Mouse (Mus musculus): ENCODE results near the gene Tspan17. TPM values are rescaled to one million over a fixed set of nuclear protein-coding genes. Genes with fewer than 3 reads are reported as not detected.

The Tspan17 gene
- polyA plus RNA-seq, 1 experiment from 2014 or later, result 12.0 TPM

DNA sequence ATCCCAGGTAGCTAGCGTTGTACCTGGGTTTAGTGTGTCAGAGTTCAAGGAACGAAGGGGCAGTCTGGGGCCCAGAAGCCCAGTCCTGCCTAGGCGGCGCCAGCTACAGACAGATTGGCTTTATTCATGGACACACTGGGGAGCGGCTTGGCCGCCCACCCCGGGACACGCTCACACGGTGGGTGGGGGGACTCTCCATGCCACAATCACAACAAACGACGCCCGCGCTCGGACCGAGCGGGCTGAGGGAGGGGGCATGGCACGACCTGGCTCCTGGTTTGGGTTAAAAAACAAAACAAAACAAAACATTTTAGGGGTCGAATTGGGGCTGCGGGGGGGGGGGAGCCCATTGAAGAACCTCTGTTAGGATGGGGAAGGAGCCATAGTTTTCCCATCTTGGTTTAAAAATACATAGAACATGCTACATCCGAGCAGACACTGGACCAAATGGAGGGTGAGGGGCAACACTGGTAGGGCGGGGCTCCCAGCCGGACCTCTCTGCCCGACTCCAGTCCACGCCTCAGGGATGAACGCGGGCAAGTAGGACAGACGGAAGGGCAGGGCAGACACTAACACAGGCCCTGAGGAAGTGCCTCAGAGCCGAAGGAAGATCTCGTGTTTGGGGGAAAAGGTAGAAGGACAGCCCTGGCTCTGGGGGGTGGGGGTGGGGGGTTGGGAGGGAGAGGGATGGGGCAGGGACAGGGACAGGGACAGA, 30.3 kb upstream of the Tspan17 start:
- Histone ChIP-seq H3K36me3 (ENCODE audit: control insufficient read depth, insufficient read depth, low read length) (no peaks in the 10 kb centered on the region), H3K9ac (ENCODE audit: low read depth, low read length) (peak overlapping the region; percentile 52), H3K4me1 (replicated peaks; ENCODE audit: control insufficient read depth, insufficient read depth, low read length) (peaks cover 6% of the 10 kb centered on the region; the same call in 1 of the 2 replicates), H3K4me2 (replicated peaks; ENCODE audit: low read depth, low read length) (peak overlapping the region; percentile 68), H3K4me3 (ENCODE audit: low read depth, low read length) (peak overlapping the region; percentile 37), H3K9me3 (ENCODE audit: control insufficient read depth, low read length) (no peaks in the 10 kb centered on the region), H3K27me3 (ENCODE audit: control insufficient read depth, insufficient read depth, low read length) (peaks cover 11% of the 10 kb centered on the region), H3K27ac (ENCODE audit: low read depth, low read length) (peak overlapping the region; percentile 81)
- ATAC-seq (ENCODE audit: low FRiP score) (peak; percentile 25), DNase-seq (ENCODE audit: low spot score) (peak; percentile 27)
- WGBS, result 2% methylated on average over 29 of the region's 29 CpGs

DNA sequence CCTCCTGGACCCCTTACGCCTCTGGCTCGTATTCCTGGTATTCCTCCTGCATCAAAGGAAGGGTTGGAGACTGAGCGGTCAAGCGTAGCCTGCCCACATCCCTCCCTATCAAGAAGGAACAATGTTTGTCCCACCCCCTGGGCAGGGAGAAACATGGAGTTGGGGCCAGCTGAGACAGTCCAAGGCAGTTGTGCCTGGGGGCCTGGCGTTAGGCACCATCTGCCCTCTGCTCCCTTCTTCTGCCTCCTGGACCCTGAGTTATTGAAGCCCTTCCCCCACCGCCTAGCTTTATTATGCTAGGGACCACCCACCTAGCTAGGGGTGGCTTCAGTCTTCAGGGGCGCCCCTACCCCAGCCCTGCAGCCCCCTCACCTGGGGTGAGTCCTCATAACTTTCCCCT, 29.7 kb upstream of the Tspan17 start:
- ATAC-seq (ENCODE audit: low FRiP score) (peak; percentile 15; the same call in 1 of the 2 replicates), DNase-seq (ENCODE audit: low spot score) (peak; percentile 48)
- H3K9ac ChIP-seq (ENCODE audit: low read depth, low read length), result no peak overlapping the region
- peak overlapping the region; percentile 7; the same call in 1 of the 2 replicates for H3K27ac ChIP-seq (ENCODE audit: low read depth, low read length)
- no peaks in the 10 kb centered on the region for H3K9me3 ChIP-seq (ENCODE audit: control insufficient read depth, low read length)
- WGBS, result 12% methylated on average over 7 of the region's 7 CpGs
- H3K4me2 ChIP-seq (replicated peaks; ENCODE audit: low read depth, low read length), result peak overlapping the region; percentile 68
- no peak overlapping the region for H3K4me3 ChIP-seq (ENCODE audit: low read depth, low read length)
- peaks cover 13% of the 10 kb centered on the region for H3K27me3 ChIP-seq (ENCODE audit: control insufficient read depth, insufficient read depth, low read length)
- H3K36me3 ChIP-seq (ENCODE audit: control insufficient read depth, insufficient read depth, low read length), result no peaks in the 10 kb centered on the region
- H3K4me1 ChIP-seq (replicated peaks; ENCODE audit: control insufficient read depth, insufficient read depth, low read length), result peaks cover 6% of the 10 kb centered on the region; the same call in 1 of the 2 replicates

DNA sequence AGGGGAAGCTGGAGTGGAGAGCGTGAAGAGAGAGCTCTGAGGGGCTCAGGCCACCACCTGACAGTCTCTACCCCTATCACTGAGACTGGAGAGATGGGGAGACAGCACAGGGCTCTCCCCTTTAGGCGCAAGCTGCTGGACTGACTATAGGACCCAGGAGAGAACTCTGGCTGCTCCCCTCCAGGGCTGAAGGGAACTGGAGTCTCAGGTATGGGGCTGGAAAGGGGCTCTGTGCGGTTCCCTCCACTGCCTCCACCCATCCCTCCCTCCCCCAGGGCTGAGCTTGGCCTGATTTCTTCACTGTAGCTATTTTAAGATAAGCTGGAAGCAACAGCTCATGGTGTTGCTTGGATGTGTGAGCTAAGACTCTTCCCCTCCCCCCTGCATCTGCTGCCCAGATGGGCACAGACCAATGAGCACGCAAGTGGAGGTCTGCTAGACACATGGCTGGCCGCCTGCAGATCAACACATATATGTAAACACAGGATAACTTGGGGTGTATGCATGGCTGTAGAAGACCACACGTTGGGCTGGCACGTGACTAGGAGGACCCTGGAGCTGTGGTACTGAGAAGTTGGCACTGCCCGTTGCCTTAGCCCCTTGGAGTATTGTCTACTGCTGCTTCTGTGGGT, 28.9 kb upstream of the Tspan17 start:
- peaks cover 21% of the 10 kb centered on the region for H3K27me3 ChIP-seq (ENCODE audit: control insufficient read depth, insufficient read depth, low read length)

DNA sequence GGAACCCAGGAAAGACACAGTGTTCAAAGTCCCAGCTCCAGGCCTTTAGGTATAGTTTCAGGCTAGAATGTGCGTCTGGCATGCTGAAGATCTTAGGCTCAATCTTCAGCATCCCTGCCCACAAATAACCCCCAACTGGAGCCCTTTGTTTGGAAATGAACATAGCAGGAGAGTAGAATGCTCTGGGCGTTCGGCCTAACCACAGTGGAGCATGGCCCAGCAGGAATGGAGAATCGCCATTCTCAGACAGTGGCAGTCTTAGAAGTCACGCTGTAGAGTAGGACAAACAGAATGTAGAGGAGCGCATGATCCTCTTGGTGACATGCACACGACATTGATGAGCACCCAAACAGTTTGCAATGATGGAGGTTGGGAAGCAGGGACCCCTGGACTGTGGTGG, 28.3 kb upstream of the Tspan17 start:
- Histone ChIP-seq H3K9ac (ENCODE audit: low read depth, low read length) (no peak overlapping the region), H3K36me3 (ENCODE audit: control insufficient read depth, insufficient read depth, low read length) (no peaks in the 10 kb centered on the region), H3K4me2 (replicated peaks; ENCODE audit: low read depth, low read length) (no peak overlapping the region), H3K27me3 (ENCODE audit: control insufficient read depth, insufficient read depth, low read length) (peaks cover 27% of the 10 kb centered on the region), H3K9me3 (ENCODE audit: control insufficient read depth, low read length) (no peaks in the 10 kb centered on the region), H3K4me3 (ENCODE audit: low read depth, low read length) (no peak overlapping the region), H3K27ac (ENCODE audit: low read depth, low read length) (no peak overlapping the region), H3K4me1 (replicated peaks; ENCODE audit: control insufficient read depth, insufficient read depth, low read length) (peaks cover 9% of the 10 kb centered on the region; the same call in 1 of the 2 replicates)
- WGBS, result 68% methylated on average over 7 of the region's 7 CpGs
- ATAC-seq (ENCODE audit: low FRiP score), result no peak
- no peak for DNase-seq (ENCODE audit: low spot score)

More for the DNA sequence above, 28.9 kb upstream of the Tspan17 start:
- Histone ChIP-seq H3K9ac (ENCODE audit: low read depth, low read length) (no peak overlapping the region), H3K4me1 (replicated peaks; ENCODE audit: control insufficient read depth, insufficient read depth, low read length) (0 out of 2 replicates have a peak, but pooled peaks cover 6% of the 10 kb centered on the region), H3K9me3 (ENCODE audit: control insufficient read depth, low read length) (no peaks in the 10 kb centered on the region), H3K4me2 (replicated peaks; ENCODE audit: low read depth, low read length) (no peak overlapping the region), H3K27ac (ENCODE audit: low read depth, low read length) (0 out of 2 replicates have a peak overlapping the region, but pooled peaks have one; percentile 7), H3K36me3 (ENCODE audit: control insufficient read depth, insufficient read depth, low read length) (no peaks in the 10 kb centered on the region), H3K4me3 (ENCODE audit: low read depth, low read length) (no peak overlapping the region)
- 59% methylated on average over 8 of the region's 8 CpGs for WGBS
- DNase-seq (ENCODE audit: low spot score), result peak; percentile 48
- ATAC-seq (ENCODE audit: low FRiP score), result no peak

DNA sequence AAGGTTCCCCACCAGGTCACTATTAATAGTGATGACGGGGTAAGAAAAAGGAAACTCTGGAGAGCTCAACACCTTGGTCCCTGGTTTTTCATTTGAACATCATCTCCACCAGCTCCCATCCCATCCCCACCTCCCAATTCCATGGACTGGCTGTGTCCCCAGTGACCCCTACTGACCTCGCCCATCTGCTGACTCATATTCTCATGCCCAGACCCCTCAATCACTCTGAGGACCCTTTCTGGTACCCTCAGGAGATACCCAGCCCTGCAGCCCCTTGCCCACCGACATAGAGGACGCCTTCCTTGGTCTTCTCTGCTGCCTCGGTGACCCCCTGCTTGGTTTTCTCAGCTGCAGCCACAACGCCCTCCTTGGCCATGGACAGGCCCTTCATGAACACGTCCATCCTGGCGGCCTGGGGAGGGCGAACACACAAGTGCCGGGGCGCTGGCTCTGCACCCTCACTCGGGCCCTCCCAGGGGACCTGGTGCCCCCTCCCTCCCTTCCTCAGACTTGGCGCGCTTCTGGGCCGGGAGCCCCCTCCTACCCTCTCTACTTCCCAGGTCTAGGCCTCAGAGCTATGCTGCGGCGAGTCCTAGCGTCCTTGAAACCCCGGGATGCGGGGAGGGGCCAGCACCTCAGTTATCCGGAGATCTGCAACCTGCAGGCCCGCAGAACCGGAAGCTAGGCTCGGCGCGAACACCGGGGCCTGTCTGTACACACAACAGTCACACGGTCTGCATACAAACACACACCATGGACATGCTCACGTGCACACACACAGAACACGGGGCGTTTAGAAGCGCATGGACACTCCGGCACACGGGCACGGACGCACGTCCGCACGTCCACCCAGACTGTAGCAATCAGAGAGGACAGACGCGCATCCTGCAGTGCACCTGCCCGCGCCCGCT, 23.6 kb upstream of the Tspan17 start:
- ATAC-seq (ENCODE audit: low FRiP score), result no peak
- H3K4me3 ChIP-seq (ENCODE audit: low read depth, low read length), result peak overlapping the region; percentile 43
- H3K9me3 ChIP-seq (ENCODE audit: control insufficient read depth, low read length), result no peaks in the 10 kb centered on the region
- peak overlapping the region; percentile 37; the same call in 1 of the 2 replicates for H3K9ac ChIP-seq (ENCODE audit: low read depth, low read length)
- H3K4me1 ChIP-seq (replicated peaks; ENCODE audit: control insufficient read depth, insufficient read depth, low read length), result peaks cover 8% of the 10 kb centered on the region
- no peak for DNase-seq (ENCODE audit: low spot score)
- 5% methylated on average over 44 of the region's 44 CpGs for WGBS
- peak overlapping the region; percentile 85 for H3K4me2 ChIP-seq (replicated peaks; ENCODE audit: low read depth, low read length)
- H3K27ac ChIP-seq (ENCODE audit: low read depth, low read length), result no peak overlapping the region
- H3K36me3 ChIP-seq (ENCODE audit: control insufficient read depth, insufficient read depth, low read length), result no peaks in the 10 kb centered on the region
- peaks cover 39% of the 10 kb centered on the region for H3K27me3 ChIP-seq (ENCODE audit: control insufficient read depth, insufficient read depth, low read length)

DNA sequence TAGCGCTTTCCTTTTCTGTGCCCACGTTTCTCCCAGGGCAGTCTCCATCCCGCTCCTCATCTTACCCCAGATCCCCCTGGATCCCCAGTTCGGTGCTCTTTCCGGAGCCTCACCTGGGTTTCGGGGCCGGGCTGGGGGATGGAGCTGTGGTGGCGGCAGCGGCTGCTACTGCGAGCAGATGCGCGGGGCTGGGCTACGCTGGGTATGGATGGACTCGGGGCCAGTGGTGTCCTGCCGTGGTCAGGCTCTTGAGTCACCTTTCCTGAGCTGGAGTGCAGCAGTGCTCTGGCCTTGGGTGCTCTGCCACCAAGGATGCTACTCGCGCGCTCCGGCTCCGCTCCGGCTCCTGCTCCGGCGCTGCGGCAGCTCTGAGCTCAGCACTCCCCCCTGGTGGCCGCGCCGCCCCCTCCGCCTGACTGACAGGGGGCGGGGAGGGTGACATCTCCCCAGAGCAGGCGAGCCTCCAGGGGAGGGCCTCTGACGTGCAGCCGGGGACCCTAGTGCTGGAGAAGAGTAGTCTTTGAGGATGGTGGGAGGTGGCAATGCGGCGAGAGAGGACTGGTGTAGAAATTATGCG, 22.9 kb upstream of the Tspan17 start, which contains the start of gene Sncb:
TSS of gene Sncb (minus strand) at position 404 of the 577 bp plus-strand sequence.
- Histone ChIP-seq H3K4me2 (replicated peaks; ENCODE audit: low read depth, low read length) (peak within 1 kb of the TSS; percentile 85), H3K27ac (ENCODE audit: low read depth, low read length) (no peak within 1 kb of the TSS), H3K9me3 (ENCODE audit: control insufficient read depth, low read length) (no peaks in the 10 kb centered on the region), H3K27me3 (ENCODE audit: control insufficient read depth, insufficient read depth, low read length) (peaks cover 39% of the 10 kb centered on the region), H3K9ac (ENCODE audit: low read depth, low read length) (peak within 1 kb of the TSS; percentile 37; the same call in 1 of the 2 replicates), H3K36me3 (ENCODE audit: control insufficient read depth, insufficient read depth, low read length) (no peaks in the 10 kb centered on the region), H3K4me3 (ENCODE audit: low read depth, low read length) (peak within 1 kb of the TSS; percentile 43), H3K4me1 (replicated peaks; ENCODE audit: control insufficient read depth, insufficient read depth, low read length) (peaks cover 8% of the 10 kb centered on the region)
- ATAC-seq (ENCODE audit: low FRiP score) (peak; percentile 77), DNase-seq (ENCODE audit: low spot score) (peak; percentile 82)
- 1% methylated on average over 35 of the region's 35 CpGs for WGBS

DNA sequence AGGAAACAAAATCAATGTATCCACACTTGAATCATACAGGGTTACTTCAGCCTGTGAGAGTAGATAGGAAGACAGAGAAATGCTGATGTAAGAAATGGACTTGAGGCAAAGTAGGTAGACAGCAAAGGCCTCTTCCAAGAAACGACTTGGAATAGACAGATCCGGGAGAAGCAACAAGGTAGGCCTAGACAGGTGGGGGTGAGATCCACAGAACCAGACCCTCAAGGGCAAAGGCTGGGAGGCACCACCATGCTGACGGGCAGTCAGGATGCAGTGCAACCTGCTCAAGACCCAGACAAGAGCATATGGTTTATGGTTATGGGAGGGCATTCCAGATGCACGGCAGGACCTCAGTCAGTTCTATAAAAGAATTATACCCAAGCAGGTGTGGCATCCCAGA, 22.2 kb upstream of the Tspan17 start:
- H3K36me3 ChIP-seq (ENCODE audit: control insufficient read depth, insufficient read depth, low read length), result no peaks in the 10 kb centered on the region
- no peak for DNase-seq (ENCODE audit: low spot score)
- no peak overlapping the region for H3K4me3 ChIP-seq (ENCODE audit: low read depth, low read length)
- H3K27ac ChIP-seq (ENCODE audit: low read depth, low read length), result no peak overlapping the region
- H3K4me2 ChIP-seq (replicated peaks; ENCODE audit: low read depth, low read length), result no peak overlapping the region
- no peak for ATAC-seq (ENCODE audit: low FRiP score)
- peaks cover 8% of the 10 kb centered on the region for H3K4me1 ChIP-seq (replicated peaks; ENCODE audit: control insufficient read depth, insufficient read depth, low read length)
- no peaks in the 10 kb centered on the region for H3K9me3 ChIP-seq (ENCODE audit: control insufficient read depth, low read length)
- 76% methylated on average over 4 of the region's 4 CpGs for WGBS
- H3K27me3 ChIP-seq (ENCODE audit: control insufficient read depth, insufficient read depth, low read length), result peaks cover 39% of the 10 kb centered on the region
- no peak overlapping the region for H3K9ac ChIP-seq (ENCODE audit: low read depth, low read length)

DNA sequence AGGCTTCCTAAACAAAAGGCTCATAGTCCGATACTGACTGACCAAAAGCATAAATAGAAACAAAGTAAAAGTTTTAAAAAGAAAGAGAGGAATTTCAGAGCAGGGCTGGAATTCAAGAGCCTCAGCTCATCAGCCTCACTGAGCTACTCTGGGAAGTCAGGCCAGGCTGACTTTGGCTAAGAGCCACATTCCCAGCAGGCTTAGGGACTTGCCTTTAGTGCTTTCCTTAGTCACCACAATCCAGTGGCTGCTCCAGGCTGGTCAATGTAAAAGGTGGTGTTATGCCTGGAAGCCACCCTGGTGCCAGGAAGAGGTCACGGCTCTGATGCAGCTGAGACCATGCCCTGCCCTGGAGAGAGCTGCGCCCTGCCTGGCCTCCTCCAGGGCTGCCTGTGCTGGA, 8.6 kb upstream of the Tspan17 start:
- no peaks in the 10 kb centered on the region for H3K36me3 ChIP-seq (ENCODE audit: control insufficient read depth, insufficient read depth, low read length)
- no peaks in the 10 kb centered on the region for H3K27me3 ChIP-seq (ENCODE audit: control insufficient read depth, insufficient read depth, low read length)
- no peak overlapping the region for H3K27ac ChIP-seq (ENCODE audit: low read depth, low read length)
- H3K4me1 ChIP-seq (replicated peaks; ENCODE audit: control insufficient read depth, insufficient read depth, low read length), result no peaks in the 10 kb centered on the region
- no peak overlapping the region for H3K9ac ChIP-seq (ENCODE audit: low read depth, low read length)
- WGBS, result 81% methylated on average over 3 of the region's 3 CpGs
- DNase-seq (ENCODE audit: low spot score), result no peak
- no peak overlapping the region for H3K4me2 ChIP-seq (replicated peaks; ENCODE audit: low read depth, low read length)
- ATAC-seq (ENCODE audit: low FRiP score), result no peak
- H3K4me3 ChIP-seq (ENCODE audit: low read depth, low read length), result no peak overlapping the region
- H3K9me3 ChIP-seq (ENCODE audit: control insufficient read depth, low read length), result no peaks in the 10 kb centered on the region

Data from hindbrain, embryonic 11.5 days (tissue).